Mouse (Mus musculus): Measurements from ENCODE around the gene Kdm5b.

DNA sequence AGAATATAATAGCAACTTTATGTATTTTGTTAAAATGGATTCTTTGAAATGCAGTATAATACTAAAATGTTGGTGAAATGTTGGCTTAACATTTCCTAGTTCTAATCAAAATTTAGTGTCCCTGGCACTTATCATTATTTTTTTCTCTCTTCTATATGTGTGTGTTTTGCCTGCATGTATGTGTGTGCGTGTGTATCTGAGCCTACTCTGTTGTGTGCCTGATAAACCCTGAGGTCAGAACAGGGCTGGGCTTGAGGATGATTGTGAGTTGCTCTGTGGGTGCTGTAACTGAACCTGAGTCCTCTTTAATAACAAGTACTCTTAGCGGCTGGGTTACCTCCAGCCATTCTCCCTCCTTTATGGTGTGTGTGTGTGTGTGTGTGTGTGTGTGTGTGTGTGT is 55.0 kb downstream of the Kdm5b start:
- TF ChIP-seq CTCF (IDR thresholded peaks at IDR 0.05; ENCODE audit: low read depth, low read length) (no peak), TAL1 (conservative IDR thresholded peaks at IDR 0.05; ENCODE audit: low read depth, low read length) (no peak), GATA1 (IDR thresholded peaks at IDR 0.05; ENCODE audit: borderline replicate concordance, low read length) (no peak)

All from G1E (cell line).